30 mouse cellular contexts compared by ENCODE assay signal in the genomic region with DNA sequence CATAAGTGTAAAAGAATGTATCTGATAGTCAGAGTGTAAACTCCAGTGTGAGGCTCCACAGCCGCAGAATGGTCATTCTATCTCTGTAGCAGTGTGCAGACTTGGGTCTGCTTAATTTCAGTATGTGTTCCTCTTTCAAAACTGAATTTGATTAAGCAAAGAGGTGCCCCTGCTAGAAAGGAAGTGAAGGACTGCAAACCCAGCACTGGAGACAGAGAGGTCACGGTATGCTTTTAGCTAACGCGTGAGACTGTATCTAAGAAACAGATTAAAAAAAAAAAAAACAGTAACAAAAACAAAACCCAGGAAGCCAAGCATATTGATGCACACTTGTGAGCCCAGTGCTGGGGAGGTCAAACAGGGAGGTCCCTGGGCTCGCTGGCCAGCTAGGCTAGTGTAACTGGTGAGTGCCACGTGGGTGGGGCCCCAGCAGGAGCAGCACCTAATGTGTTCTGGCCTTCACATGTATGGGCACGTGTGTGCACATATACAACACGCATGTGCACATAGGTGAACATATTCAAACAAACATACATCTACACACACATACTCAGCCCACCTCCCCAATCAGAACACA. TPM values are rescaled to one million over a fixed set of nuclear protein-coding genes. Genes with fewer than 3 reads are reported as not detected.
A peak's percentile ranks its signal among the peaks of the same experiment; 100 is the strongest.
DNase-seq lines count a peak whose midpoint lies in the region; ATAC-seq and TF ChIP-seq lines count a peak whose summit lies in the region.
"Had no signal": no experiment of that assay in that cellular context is flagged by ENCODE, and none has a peak within 500 bp of the region (broad histone marks: within the 10 kb centered on the region; RNA-seq: fewer than 3 reads in every experiment).

No protein-coding gene starts in this region.

- H3K4me1 ChIP-seq in kidney, adult 2 months (ENCODE audit: control insufficient read depth, insufficient read depth, low read length) = peaks cover 4% of the 10 kb centered on the region
- H3K4me1 ChIP-seq in embryonic facial prominence, embryonic 12.5 days = peaks cover 10% of the 10 kb centered on the region
- peaks cover 18% of the 10 kb centered on the region for H3K4me1 ChIP-seq in midbrain, embryonic 11.5 days (ENCODE audit: control insufficient read depth, insufficient read depth, low read length)

- TF ChIP-seq POLR2A in kidney, adult 2 months (IDR thresholded peaks at IDR 0.05; ENCODE audit: low read depth, low read length) = no peak

- no peak overlapping the region for H3K9ac ChIP-seq in embryonic facial prominence, embryonic 12.5 days
- no peak overlapping the region for H3K9ac ChIP-seq in midbrain, embryonic 11.5 days (ENCODE audit: low read length)
- H3K9ac ChIP-seq: embryonic facial prominence, embryonic 13.5 days; heart, embryonic 15.5 days; limb, embryonic 12.5 days; liver, postnatal 0 days; midbrain, embryonic 15.5 days; neural tube, embryonic 12.5 days had no signal

- no peaks in the 10 kb centered on the region for H3K27me3 ChIP-seq in kidney, adult 2 months (replicated peaks; ENCODE audit: control insufficient read depth, insufficient read depth, low read length)
- no peaks in the 10 kb centered on the region for H3K27me3 ChIP-seq in embryonic facial prominence, embryonic 12.5 days
- H3K27me3 ChIP-seq in midbrain, embryonic 11.5 days (ENCODE audit: control insufficient read depth, insufficient read depth, low read length) = no peaks in the 10 kb centered on the region
- H3K27me3 ChIP-seq: embryonic facial prominence, embryonic 13.5 days; heart, embryonic 15.5 days; limb, embryonic 12.5 days; midbrain, embryonic 15.5 days; neural tube, embryonic 12.5 days had no signal

- no peaks in the 10 kb centered on the region for H3K9me3 ChIP-seq in embryonic facial prominence, embryonic 12.5 days
- H3K9me3 ChIP-seq in midbrain, embryonic 11.5 days (ENCODE audit: control insufficient read depth, low read length) = no peaks in the 10 kb centered on the region
- H3K9me3 ChIP-seq: embryonic facial prominence, embryonic 13.5 days; heart, embryonic 15.5 days; limb, embryonic 12.5 days; midbrain, embryonic 15.5 days; neural tube, embryonic 12.5 days had no signal

- no peaks in the 10 kb centered on the region for H3K36me3 ChIP-seq in kidney, adult 2 months (ENCODE audit: control insufficient read depth, insufficient read depth, low read length)
- H3K36me3 ChIP-seq in embryonic facial prominence, embryonic 12.5 days = no peaks in the 10 kb centered on the region
- H3K36me3 ChIP-seq in midbrain, embryonic 11.5 days (ENCODE audit: control insufficient read depth, insufficient read depth, low read length) = no peaks in the 10 kb centered on the region
- H3K36me3 ChIP-seq: embryonic facial prominence, embryonic 13.5 days; heart, embryonic 15.5 days; midbrain, embryonic 15.5 days; neural tube, embryonic 12.5 days had no signal

- WGBS in kidney, adult 2 months = 35% methylated on average over 8 of the region's 8 CpGs
- WGBS in embryonic facial prominence, embryonic 12.5 days = 48% methylated on average over 8 of the region's 8 CpGs
- 80% methylated on average over 8 of the region's 8 CpGs for WGBS in midbrain, embryonic 11.5 days

- no peak for ATAC-seq in embryonic facial prominence, embryonic 12.5 days (ENCODE audit: insufficient number of reproducible peaks, insufficient read depth, low FRiP score, low TSS enrichment)
- ATAC-seq in midbrain, embryonic 11.5 days (ENCODE audit: low FRiP score) = no peak
- ATAC-seq: CD4-positive, CD25-positive, alpha-beta regulatory T cell, adult 4 months; forebrain, embryonic 14.5 days; hindbrain, postnatal 0 days; intestine, embryonic 16.5 days; liver, postnatal 0 days; lung, postnatal 0 days; midbrain, embryonic 15.5 days had no signal

- intact Hi-C loops in gastrocnemius, postnatal 14 days (cut with DNase I; ENCODE audit: low total_unique reads) = no loop called here
- intact Hi-C loops in gastrocnemius, postnatal 36 days (cut with DNase I) = no loop called here
- intact Hi-C loops in left cerebral cortex, postnatal 25 days (cut with DNase I) = no loop called here

- peak overlapping the region; percentile 43; the same call in 1 of the 2 replicates for H3K27ac ChIP-seq in kidney, adult 2 months (ENCODE audit: insufficient read depth, low read depth, low read length)
- H3K27ac ChIP-seq in embryonic facial prominence, embryonic 12.5 days = peak overlapping the region; percentile 52
- no peak overlapping the region for H3K27ac ChIP-seq in midbrain, embryonic 11.5 days (ENCODE audit: low read depth, low read length)
- H3K27ac ChIP-seq: embryonic facial prominence, embryonic 13.5 days; heart, embryonic 15.5 days; hindbrain, postnatal 0 days; limb, embryonic 12.5 days; midbrain, embryonic 15.5 days; neural tube, embryonic 12.5 days had no signal

- peak; percentile 45 for DNase-seq in gastrocnemius, postnatal 14 days
- no peak for DNase-seq in gastrocnemius, postnatal 36 days
- no peak for DNase-seq in kidney, adult 2 months
- no peak for DNase-seq in kidney, adult 8-10 months
- DNase-seq in A20 (ENCODE audit: low read depth, low spot score) = peak; percentile 74
- DNase-seq in left cerebral cortex, postnatal 25 days (ENCODE audit: low spot score in 2 of 2) = no peak
- no peak for DNase-seq in midbrain, embryonic 11.5 days (ENCODE audit: low spot score, missing footprints)
- DNase-seq: adrenal gland, postnatal 36 days; cerebellum, adult 11 months; cerebellum, postnatal 10 days; kidney, postnatal 36 days; layer of hippocampus, postnatal 36 days; liver, postnatal 0 days; retina, postnatal 1 day; right cerebral cortex, postnatal 25 days; spleen, adult 18-20 months; thymus, postnatal 25 days had no signal

- no peak overlapping the region for H3K4me2 ChIP-seq in embryonic facial prominence, embryonic 12.5 days (replicated peaks)
- H3K4me2 ChIP-seq in midbrain, embryonic 11.5 days = no peak overlapping the region
- H3K4me2 ChIP-seq: embryonic facial prominence, embryonic 13.5 days; heart, embryonic 15.5 days; limb, embryonic 12.5 days; liver, embryonic 11.5 days; midbrain, embryonic 15.5 days; neural tube, embryonic 12.5 days had no signal

- TF ChIP-seq CTCF in kidney, adult 2 months (conservative IDR thresholded peaks at IDR 0.05; ENCODE audit: insufficient read depth, insufficient read length, low read depth, low read length) = no peak

- H3K4me3 ChIP-seq in kidney, adult 2 months (ENCODE audit: insufficient read depth, low read depth, low read length) = no peak overlapping the region
- H3K4me3 ChIP-seq in embryonic facial prominence, embryonic 12.5 days = no peak overlapping the region
- no peak overlapping the region for H3K4me3 ChIP-seq in midbrain, embryonic 11.5 days (ENCODE audit: low read depth, low read length)
- H3K4me3 ChIP-seq: embryonic facial prominence, embryonic 13.5 days; erythroblast, embryonic 14.5 days; heart, embryonic 15.5 days; limb, embryonic 12.5 days; midbrain, embryonic 15.5 days; neural tube, embryonic 12.5 days had no signal

RNA-seq across cellular contexts. Expression of a gene that starts 50.7 kb away (rescaled TPM):
- 10 to 100 TPM; 10.4 to 10.6 TPM for total RNA-seq in gastrocnemius, postnatal 14 days (2021)
- total RNA-seq in gastrocnemius, postnatal 36 days (2021) = 1 to 10 TPM; 4.9 to 5.9 TPM
- 28.7 and 31.8 TPM in 2 replicates for polyA plus RNA-seq in kidney, adult 2 months (2012; rRNA removed)
- 70.1 and 74.9 TPM in 2 replicates for polyA plus RNA-seq in embryonic facial prominence, embryonic 12.5 days (2016; fragmentation: Nextera tagmentation; extraction: Ambion mirVana)
- 10 to 100 TPM; 38.8 to 39.6 TPM for total RNA-seq in left cerebral cortex, postnatal 25 days (2021)
- polyA plus RNA-seq in midbrain, embryonic 11.5 days (2014; fragmentation: Nextera tagmentation; extraction: Ambion mirVana) = 57.8 and 59.6 TPM in 2 replicates

RNA-seq across cellular contexts. Expression of a gene that starts 51.8 kb away (rescaled TPM):
- 10 to 100 TPM; 16.8 to 23.0 TPM for total RNA-seq in gastrocnemius, postnatal 14 days (2021)
- 10 to 100 TPM in 1 of 2 experiments, 1 to 10 TPM in 1; 9.3 to 10.3 TPM for total RNA-seq in gastrocnemius, postnatal 36 days (2021)
- polyA plus RNA-seq in kidney, adult 2 months (2012; rRNA removed) = 29.9 and 32.7 TPM in 2 replicates
- 86.5 and 92.7 TPM in 2 replicates for polyA plus RNA-seq in embryonic facial prominence, embryonic 12.5 days (2016; fragmentation: Nextera tagmentation; extraction: Ambion mirVana)
- total RNA-seq in left cerebral cortex, postnatal 25 days (2021) = 1 to 10 TPM; 9.1 to 9.3 TPM
- polyA plus RNA-seq in midbrain, embryonic 11.5 days (2014; fragmentation: Nextera tagmentation; extraction: Ambion mirVana) = 22.0 and 25.9 TPM in 2 replicates

Comparison
In these comparisons a context has a peak if more than half of its experiments do, and no peak if none do; other contexts are left out.
1. DNase-seq: peak in gastrocnemius, postnatal 14 days (single experiment) and A20 (single experiment); none in gastrocnemius, postnatal 36 days (0 of 2), kidney, adult 2 months (single experiment), kidney, adult 8-10 months (0 of 2), left cerebral cortex, postnatal 25 days (0 of 2) and midbrain, embryonic 11.5 days (single experiment).